Mouse (Mus musculus) small intestine, adult 2 months (tissue): ENCODE results near the gene Dtx1.

Experiments
- CTCF ChIP-seq: fragments of 200-500 bp; IDR thresholded peaks from 2 replicates; pipeline ENCODE4 v1.5.1; 2012; ENCODE audit warnings: low read depth, mild to moderate bottlenecking, control low read depth, inconsistent platforms, low read length, moderate library complexity, mixed read lengths; ENCODE audit not compliant: insufficient replicate concordance, insufficient read length; ENCODE audit errors: extremely low read depth
- POLR2A ChIP-seq: fragments of 200-500 bp; IDR thresholded peaks from 2 replicates; pipeline ENCODE4 v1.6.1; 2012; ENCODE audit warnings: low read depth, mild to moderate bottlenecking, control low read depth, inconsistent platforms, low read length, moderate library complexity

GRCm38 (mm10) chr5:120702969-120703368, 8.8 kb downstream of the Dtx1 start:
- TF ChIP-seq POLR2A (no peak), CTCF (no peak)
